Mouse (Mus musculus): ENCODE measurements around the gene Grid2ip. TPM values are rescaled to one million over a fixed set of nuclear protein-coding genes. Genes with fewer than 3 reads are reported as not detected.
"Not testable (repeated sequence)": the region's sequence is repeated elsewhere in the genome, so short reads cannot be mapped to it uniquely, and the experiment has no call there.

The Grid2ip gene
- polyA plus RNA-seq, 1 experiment from 2014 or later: 0.20 TPM

- Histone ChIP-seq H3K27ac (ENCODE audit: low read depth, low read length) (no peak overlapping the region), H3K36me3 (ENCODE audit: control insufficient read depth, insufficient read depth, low read length) (no peaks in the 10 kb centered on the region), H3K9me3 (ENCODE audit: control insufficient read depth, low read length) (peaks cover under 1% of the 10 kb centered on the region; the same call in 1 of the 2 replicates), H3K9ac (ENCODE audit: low read depth, low read length) (no peak overlapping the region), H3K4me2 (replicated peaks; ENCODE audit: low read depth, low read length) (no peak overlapping the region), H3K4me3 (ENCODE audit: low read length) (no peak overlapping the region), H3K27me3 (ENCODE audit: control insufficient read depth, insufficient read depth, low read length) (peaks cover 79% of the 10 kb centered on the region), H3K4me1 (ENCODE audit: control insufficient read depth, insufficient read depth, low read length) (0 out of 2 replicates have a peak, but pooled peaks cover 6% of the 10 kb centered on the region)
- WGBS: 41% methylated on average over 4 of the region's 4 CpGs
- no peak for ATAC-seq (ENCODE audit: low FRiP score, low TSS enrichment)
Measured at GRCm38 (mm10) chr5:143371146-143371510, 14.0 kb downstream of the Grid2ip start.

- Histone ChIP-seq H3K4me2 (replicated peaks; ENCODE audit: low read depth, low read length) (peak overlapping the region; percentile 58), H3K4me3 (ENCODE audit: low read length) (peak overlapping the region; percentile 36), H3K9ac (ENCODE audit: low read depth, low read length) (peak overlapping the region; percentile 42), H3K36me3 (ENCODE audit: control insufficient read depth, insufficient read depth, low read length) (no peaks in the 10 kb centered on the region), H3K9me3 (ENCODE audit: control insufficient read depth, low read length) (peaks cover 3% of the 10 kb centered on the region; the same call in 1 of the 2 replicates), H3K27ac (ENCODE audit: low read depth, low read length) (no peak overlapping the region), H3K4me1 (ENCODE audit: control insufficient read depth, insufficient read depth, low read length) (0 out of 2 replicates have a peak, but pooled peaks cover 6% of the 10 kb centered on the region), H3K27me3 (ENCODE audit: control insufficient read depth, insufficient read depth, low read length) (peaks cover 77% of the 10 kb centered on the region)
- WGBS: 2% methylated on average over 35 of the region's 35 CpGs
- ATAC-seq (ENCODE audit: low FRiP score, low TSS enrichment): peak; percentile 30; the same call in 1 of the 2 replicates
Measured at GRCm38 (mm10) chr5:143372818-143373217, 15.7 kb downstream of the Grid2ip start.

GRCm38 (mm10) chr5:143375242-143375641 is 18.1 kb downstream of the Grid2ip start:
- peaks cover 54% of the 10 kb centered on the region for H3K27me3 ChIP-seq (ENCODE audit: control insufficient read depth, insufficient read depth, low read length)
- 6% methylated on average over 21 of the region's 21 CpGs for WGBS
- no peak overlapping the region for H3K27ac ChIP-seq (ENCODE audit: low read depth, low read length)

GRCm38 (mm10) chr5:143376156-143376555 is 19.0 kb downstream of the Grid2ip start:
- Histone ChIP-seq H3K4me3 (ENCODE audit: low read length) (no peak overlapping the region), H3K27ac (ENCODE audit: low read depth, low read length) (no peak overlapping the region), H3K4me1 (ENCODE audit: control insufficient read depth, insufficient read depth, low read length) (no peaks in the 10 kb centered on the region), H3K9me3 (ENCODE audit: control insufficient read depth, low read length) (peaks cover 3% of the 10 kb centered on the region; the same call in 1 of the 2 replicates), H3K9ac (ENCODE audit: low read depth, low read length) (no peak overlapping the region), H3K27me3 (ENCODE audit: control insufficient read depth, insufficient read depth, low read length) (peaks cover 45% of the 10 kb centered on the region), H3K4me2 (replicated peaks; ENCODE audit: low read depth, low read length) (no peak overlapping the region), H3K36me3 (ENCODE audit: control insufficient read depth, insufficient read depth, low read length) (no peaks in the 10 kb centered on the region)
- WGBS: 86% methylated on average over 4 of the region's 4 CpGs
- no peak for ATAC-seq (ENCODE audit: low FRiP score, low TSS enrichment)

More at GRCm38 (mm10) chr5:143375242-143375641, 18.1 kb downstream of the Grid2ip start:
- H3K4me3 ChIP-seq (ENCODE audit: low read length): peak overlapping the region; percentile 17; the same call in 1 of the 2 replicates
- peaks cover 3% of the 10 kb centered on the region; the same call in 1 of the 2 replicates for H3K9me3 ChIP-seq (ENCODE audit: control insufficient read depth, low read length)
- peak overlapping the region; percentile 45 for H3K4me2 ChIP-seq (replicated peaks; ENCODE audit: low read depth, low read length)
- H3K9ac ChIP-seq (ENCODE audit: low read depth, low read length): no peak overlapping the region
- H3K4me1 ChIP-seq (ENCODE audit: control insufficient read depth, insufficient read depth, low read length): 0 out of 2 replicates have a peak, but pooled peaks cover under 1% of the 10 kb centered on the region
- 0 out of 2 replicates have a peak, but pooled peaks have one; percentile 21 for ATAC-seq (ENCODE audit: low FRiP score, low TSS enrichment)
- H3K36me3 ChIP-seq (ENCODE audit: control insufficient read depth, insufficient read depth, low read length): no peaks in the 10 kb centered on the region

GRCm38 (mm10) chr5:143386797-143387621 is 29.9 kb downstream of the Grid2ip start:
- H3K9me3 ChIP-seq (ENCODE audit: control insufficient read depth, low read length): no peaks in the 10 kb centered on the region
- H3K4me3 ChIP-seq (ENCODE audit: low read length): peak overlapping the region; percentile 33
- H3K36me3 ChIP-seq (ENCODE audit: control insufficient read depth, insufficient read depth, low read length): no peaks in the 10 kb centered on the region
- whole genome bisulfite sequencing: 6% methylated on average over 39 of the region's 39 CpGs
- ATAC-seq (ENCODE audit: low FRiP score, low TSS enrichment): peak; percentile 76
- peaks cover 23% of the 10 kb centered on the region; the same call in 1 of the 2 replicates for H3K27me3 ChIP-seq (ENCODE audit: control insufficient read depth, insufficient read depth, low read length)
- H3K4me2 ChIP-seq (replicated peaks; ENCODE audit: low read depth, low read length): peak overlapping the region; percentile 62
- no peak overlapping the region for H3K27ac ChIP-seq (ENCODE audit: low read depth, low read length)
- H3K9ac ChIP-seq (ENCODE audit: low read depth, low read length): peak overlapping the region; percentile 31; the same call in 1 of the 2 replicates
- 0 out of 2 replicates have a peak, but pooled peaks cover 6% of the 10 kb centered on the region for H3K4me1 ChIP-seq (ENCODE audit: control insufficient read depth, insufficient read depth, low read length)

GRCm38 (mm10) chr5:143394184-143394583 is 37.0 kb downstream of the Grid2ip start:
- Histone ChIP-seq H3K9ac (ENCODE audit: low read depth, low read length) (no peak overlapping the region), H3K27ac (ENCODE audit: low read depth, low read length) (no peak overlapping the region), H3K27me3 (ENCODE audit: control insufficient read depth, insufficient read depth, low read length) (no peaks in the 10 kb centered on the region), H3K9me3 (ENCODE audit: control insufficient read depth, low read length) (no peaks in the 10 kb centered on the region), H3K4me1 (ENCODE audit: control insufficient read depth, insufficient read depth, low read length) (no peaks in the 10 kb centered on the region), H3K4me3 (ENCODE audit: low read length) (no peak overlapping the region), H3K36me3 (ENCODE audit: control insufficient read depth, insufficient read depth, low read length) (no peaks in the 10 kb centered on the region), H3K4me2 (replicated peaks; ENCODE audit: low read depth, low read length) (no peak overlapping the region)
- ATAC-seq (ENCODE audit: low FRiP score, low TSS enrichment): no peak
- WGBS: 81% methylated on average over 7 of the region's 7 CpGs

GRCm38 (mm10) chr5:143394966-143395365 is 37.8 kb downstream of the Grid2ip start:
- H3K4me2 ChIP-seq (replicated peaks; ENCODE audit: low read depth, low read length); H3K27ac ChIP-seq (ENCODE audit: low read depth, low read length); H3K4me1 ChIP-seq (ENCODE audit: control insufficient read depth, insufficient read depth, low read length); H3K27me3 ChIP-seq (ENCODE audit: control insufficient read depth, insufficient read depth, low read length); H3K9me3 ChIP-seq (ENCODE audit: control insufficient read depth, low read length); H3K36me3 ChIP-seq (ENCODE audit: control insufficient read depth, insufficient read depth, low read length); H3K4me3 ChIP-seq (ENCODE audit: low read length); H3K9ac ChIP-seq (ENCODE audit: low read depth, low read length); ATAC-seq (ENCODE audit: low FRiP score, low TSS enrichment): not testable (repeated sequence)
- WGBS: 92% methylated on average over 2 of the region's 2 CpGs

- no peaks in the 10 kb centered on the region for H3K4me1 ChIP-seq (ENCODE audit: control insufficient read depth, insufficient read depth, low read length)
- H3K27me3 ChIP-seq (ENCODE audit: control insufficient read depth, insufficient read depth, low read length): no peaks in the 10 kb centered on the region
- no peak overlapping the region for H3K27ac ChIP-seq (ENCODE audit: low read depth, low read length)
- no peak for ATAC-seq (ENCODE audit: low FRiP score, low TSS enrichment)
- no peak overlapping the region for H3K4me2 ChIP-seq (replicated peaks; ENCODE audit: low read depth, low read length)
- H3K9ac ChIP-seq (ENCODE audit: low read depth, low read length): no peak overlapping the region
- no peak overlapping the region for H3K4me3 ChIP-seq (ENCODE audit: low read length)
- 45% methylated on average over 2 of the region's 2 CpGs for WGBS
- no peaks in the 10 kb centered on the region for H3K36me3 ChIP-seq (ENCODE audit: control insufficient read depth, insufficient read depth, low read length)
- no peaks in the 10 kb centered on the region for H3K9me3 ChIP-seq (ENCODE audit: control insufficient read depth, low read length)
Measured at GRCm38 (mm10) chr5:143395649-143396048, 38.5 kb downstream of the Grid2ip start.

GRCm38 (mm10) chr5:143400501-143400900 is 43.4 kb downstream of the Grid2ip start:
- H3K4me3 ChIP-seq (ENCODE audit: low read length): no peak overlapping the region
- no peak for ATAC-seq (ENCODE audit: low FRiP score, low TSS enrichment)
- H3K27ac ChIP-seq (ENCODE audit: low read depth, low read length): no peak overlapping the region
- H3K4me2 ChIP-seq (replicated peaks; ENCODE audit: low read depth, low read length): no peak overlapping the region
- peaks cover 13% of the 10 kb centered on the region for H3K4me1 ChIP-seq (ENCODE audit: control insufficient read depth, insufficient read depth, low read length)
- H3K9ac ChIP-seq (ENCODE audit: low read depth, low read length): no peak overlapping the region
- 86% methylated on average over 12 of the region's 12 CpGs for WGBS
- H3K36me3 ChIP-seq (ENCODE audit: control insufficient read depth, insufficient read depth, low read length): peaks cover 4% of the 10 kb centered on the region; the same call in 1 of the 2 replicates
- no peaks in the 10 kb centered on the region for H3K9me3 ChIP-seq (ENCODE audit: control insufficient read depth, low read length)
- no peaks in the 10 kb centered on the region for H3K27me3 ChIP-seq (ENCODE audit: control insufficient read depth, insufficient read depth, low read length)
